8 mouse cellular contexts compared by ENCODE assay signal in the genomic region with DNA sequence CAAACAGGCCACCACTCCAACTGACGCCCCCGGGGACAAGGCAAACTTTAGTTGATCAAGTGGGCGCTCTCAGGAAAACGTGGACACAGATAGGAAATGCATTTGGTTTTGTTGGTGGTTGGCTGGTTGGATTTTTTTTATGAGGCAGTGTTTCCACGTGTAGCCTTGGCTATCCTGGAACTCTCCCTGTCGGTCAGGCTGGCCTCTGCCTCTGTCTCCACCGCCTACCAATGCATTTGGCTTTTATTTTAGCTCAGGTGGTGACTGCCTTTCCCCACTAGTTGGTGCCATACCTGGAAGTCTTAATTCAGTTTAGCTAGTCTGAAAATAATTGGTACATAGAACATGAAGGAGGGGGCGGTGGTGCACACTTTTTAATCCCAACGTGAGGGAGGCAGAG. TPM values are rescaled to one million over a fixed set of nuclear protein-coding genes. Genes with fewer than 3 reads are reported as not detected.
DNase-seq lines count a peak whose midpoint lies in the region; ATAC-seq lines count a peak whose summit lies in the region.

No protein-coding gene starts in this region.

- H3K4me2 ChIP-seq in heart, embryonic 14.5 days (ENCODE audit: low read length): peak overlapping the region; percentile 70
- peak overlapping the region; percentile 64 for H3K4me2 ChIP-seq in forebrain, embryonic 16.5 days (ENCODE audit: low read length)
- H3K4me2 ChIP-seq in midbrain, embryonic 12.5 days (replicated peaks): peak overlapping the region; percentile 80

- H3K9ac ChIP-seq in heart, embryonic 14.5 days (ENCODE audit: low read length): peak overlapping the region; percentile 91
- peak overlapping the region; percentile 86 for H3K9ac ChIP-seq in forebrain, embryonic 16.5 days (replicated peaks; ENCODE audit: low read depth, low read length)
- H3K9ac ChIP-seq in midbrain, embryonic 12.5 days (replicated peaks): peak overlapping the region; percentile 75

- H3K27ac ChIP-seq in heart, embryonic 14.5 days (replicated peaks in 1 of 2; ENCODE audit: control insufficient read depth in 1 of 2, insufficient read depth in 1 of 2, low read depth in 2 of 2, low read length in 2 of 2): no peak overlapping the region
- H3K27ac ChIP-seq in forebrain, embryonic 16.5 days (ENCODE audit: low read length): no peak overlapping the region
- no peak overlapping the region for H3K27ac ChIP-seq in midbrain, embryonic 12.5 days (replicated peaks)

- ATAC-seq in heart, embryonic 14.5 days (ENCODE audit: insufficient number of reproducible peaks, insufficient read depth, low FRiP score, low read depth): no peak
- ATAC-seq in forebrain, embryonic 16.5 days: no peak
- ATAC-seq in midbrain, embryonic 12.5 days (ENCODE audit: low FRiP score, low read depth): no peak

- no peak for DNase-seq in heart, postnatal 4 days
- peak; percentile 42 for DNase-seq in adipocyte (ENCODE audit: low spot score)
- peak; percentile 26 for DNase-seq in kidney, postnatal 10 days
- no peak for DNase-seq in left cerebral cortex, adult 11 months (ENCODE audit: low spot score)
- no peak for DNase-seq in Muller cell, postnatal 12 days (ENCODE audit: inconsistent ontology term)

- H3K9me3 ChIP-seq in heart, embryonic 14.5 days (ENCODE audit: control insufficient read depth, low read length): no peaks in the 10 kb centered on the region
- no peaks in the 10 kb centered on the region for H3K9me3 ChIP-seq in forebrain, embryonic 16.5 days (ENCODE audit: control insufficient read depth, low read length)
- no peaks in the 10 kb centered on the region for H3K9me3 ChIP-seq in midbrain, embryonic 12.5 days

- peaks cover 6 to 11% of the 10 kb centered on the region in 2 experiments for H3K4me1 ChIP-seq in heart, embryonic 14.5 days (ENCODE audit: control insufficient read depth in 2 of 2, insufficient read depth in 2 of 2, low read length in 2 of 2)
- H3K4me1 ChIP-seq in forebrain, embryonic 16.5 days (replicated peaks; ENCODE audit: control insufficient read depth, insufficient read depth, low read length): peaks cover 14% of the 10 kb centered on the region
- H3K4me1 ChIP-seq in midbrain, embryonic 12.5 days: peaks cover 13% of the 10 kb centered on the region

- 24% methylated on average over 9 of the region's 9 CpGs for WGBS in heart, embryonic 14.5 days
- WGBS in forebrain, embryonic 16.5 days: 21% methylated on average over 9 of the region's 9 CpGs
- WGBS in midbrain, embryonic 12.5 days: 25% methylated on average over 9 of the region's 9 CpGs

- H3K4me3 ChIP-seq in heart, embryonic 14.5 days (ENCODE audit: control insufficient read depth in 1 of 2, insufficient read depth in 1 of 2, low read depth in 1 of 2, low read length in 2 of 2): peak overlapping the region; percentile 85 to 88
- peak overlapping the region; percentile 85 for H3K4me3 ChIP-seq in forebrain, embryonic 16.5 days (replicated peaks; ENCODE audit: low read length)
- H3K4me3 ChIP-seq in midbrain, embryonic 12.5 days: peak overlapping the region; percentile 61

- peaks cover 5% of the 10 kb centered on the region for H3K36me3 ChIP-seq in heart, embryonic 14.5 days (ENCODE audit: control insufficient read depth, insufficient read depth, low read length)
- no peaks in the 10 kb centered on the region for H3K36me3 ChIP-seq in forebrain, embryonic 16.5 days (ENCODE audit: control insufficient read depth, insufficient read depth)
- H3K36me3 ChIP-seq in midbrain, embryonic 12.5 days: no peaks in the 10 kb centered on the region

- no peaks in the 10 kb centered on the region for H3K27me3 ChIP-seq in heart, embryonic 14.5 days (ENCODE audit: control insufficient read depth, insufficient read depth, low read length)
- H3K27me3 ChIP-seq in forebrain, embryonic 16.5 days (replicated peaks; ENCODE audit: control insufficient read depth, insufficient read depth, low read length): no peaks in the 10 kb centered on the region
- H3K27me3 ChIP-seq in midbrain, embryonic 12.5 days: no peaks in the 10 kb centered on the region

RNA-seq across cellular contexts. Expression of a gene that starts 0.7 kb away (rescaled TPM):
- 11.0 and 12.3 TPM in 2 replicates for polyA plus RNA-seq in heart, embryonic 14.5 days (2014; fragmentation: Nextera tagmentation; extraction: Ambion mirVana)
- 1 to 10 TPM; 6.9 to 7.6 TPM for total RNA-seq in heart, postnatal 4 days (2021)
- 11.7 and 14.4 TPM in 2 replicates for polyA plus RNA-seq in forebrain, embryonic 16.5 days (2015; fragmentation: Nextera tagmentation; extraction: Ambion mirVana)
- 10.0 and 11.7 TPM in 2 replicates for polyA plus RNA-seq in midbrain, embryonic 12.5 days (2016; fragmentation: Nextera tagmentation; extraction: Ambion mirVana)

RNA-seq across cellular contexts. Expression of a gene that starts 8.7 kb away (rescaled TPM):
- polyA plus RNA-seq in heart, embryonic 14.5 days (2014; fragmentation: Nextera tagmentation; extraction: Ambion mirVana): 22.1 and 24.6 TPM in 2 replicates
- total RNA-seq in heart, postnatal 4 days (2021): 10 to 100 TPM; 29.6 to 29.9 TPM
- 31.7 and 33.3 TPM in 2 replicates for polyA plus RNA-seq in forebrain, embryonic 16.5 days (2015; fragmentation: Nextera tagmentation; extraction: Ambion mirVana)
- polyA plus RNA-seq in midbrain, embryonic 12.5 days (2016; fragmentation: Nextera tagmentation; extraction: Ambion mirVana): 36.0 and 36.4 TPM in 2 replicates

RNA-seq across cellular contexts. Expression of a gene that starts 13.4 kb away (rescaled TPM):
- 39.1 and 45.9 TPM in 2 replicates for polyA plus RNA-seq in heart, embryonic 14.5 days (2014; fragmentation: Nextera tagmentation; extraction: Ambion mirVana)
- 10 to 100 TPM; 48.6 to 49.4 TPM for total RNA-seq in heart, postnatal 4 days (2021)
- 45.8 and 51.7 TPM in 2 replicates for polyA plus RNA-seq in forebrain, embryonic 16.5 days (2015; fragmentation: Nextera tagmentation; extraction: Ambion mirVana)
- polyA plus RNA-seq in midbrain, embryonic 12.5 days (2016; fragmentation: Nextera tagmentation; extraction: Ambion mirVana): 41.2 and 41.3 TPM in 2 replicates

RNA-seq across cellular contexts. Expression of a gene that starts 54.6 kb away (rescaled TPM):
- 308 and 311 TPM in 2 replicates for polyA plus RNA-seq in heart, embryonic 14.5 days (2014; fragmentation: Nextera tagmentation; extraction: Ambion mirVana)
- 100 to 1,000 TPM; 202 to 213 TPM for total RNA-seq in heart, postnatal 4 days (2021)
- 450 and 485 TPM in 2 replicates for polyA plus RNA-seq in forebrain, embryonic 16.5 days (2015; fragmentation: Nextera tagmentation; extraction: Ambion mirVana)
- 528 and 533 TPM in 2 replicates for polyA plus RNA-seq in midbrain, embryonic 12.5 days (2016; fragmentation: Nextera tagmentation; extraction: Ambion mirVana)

Comparison
In these comparisons a context has a peak if more than half of its experiments do, and no peak if none do; other contexts are left out.
1. DNase-seq: peak in adipocyte (single experiment) and kidney, postnatal 10 days (single experiment); none in heart, postnatal 4 days (single experiment), left cerebral cortex, adult 11 months (single experiment) and Muller cell, postnatal 12 days (single experiment).
2. Peak in every context shown above with its lines, with median percentiles within 50 percentile points of each other: H3K4me2 ChIP-seq, H3K4me3 ChIP-seq and H3K9ac ChIP-seq.